ENCODE assay signal across 8 mouse cellular contexts in genomic region chr9:54438246-54438645, GRCm38 (mm10).
DNase-seq lines count a peak whose midpoint lies in the region; ATAC-seq lines count a peak whose summit lies in the region.

No protein-coding gene starts in this region.

- no peak overlapping the region for H3K4me3 ChIP-seq in heart, embryonic 12.5 days
- H3K4me3 ChIP-seq in heart, embryonic 11.5 days (ENCODE audit: low read depth, low read length): no peak overlapping the region

- ATAC-seq in heart, embryonic 12.5 days (ENCODE audit: insufficient number of reproducible peaks, low FRiP score): peak; percentile 63; the same call in 1 of the 2 replicates
- no peak for ATAC-seq in heart, embryonic 11.5 days (replicated peaks; ENCODE audit: insufficient number of reproducible peaks, low FRiP score, low TSS enrichment)

- no peak overlapping the region for H3K9ac ChIP-seq in heart, embryonic 12.5 days
- no peak overlapping the region for H3K9ac ChIP-seq in heart, embryonic 11.5 days (ENCODE audit: low read depth, low read length)

- peak; percentile 51 for DNase-seq in 3T3-L1 (ENCODE audit: low read depth, low spot score)
- peak; percentile 73 for DNase-seq in ZHBTc4 (ENCODE audit: low read depth, low spot score)
- DNase-seq in embryo, embryonic 9.5 days (ENCODE audit: extremely low spot score): peak; percentile 53
- DNase-seq in kidney, adult 8-10 months: peak; percentile 7 to 21
- DNase-seq in lung, postnatal 36 days: peak; percentile 51
- no peak for DNase-seq in natural killer cell, adult 2 months (ENCODE audit: low spot score in 2 of 2)

- WGBS in heart, embryonic 12.5 days: 27% methylated on average over 2 of the region's 2 CpGs
- 23% methylated on average over 2 of the region's 2 CpGs for WGBS in heart, embryonic 11.5 days (ENCODE audit: insufficient replicate concordance)

- H3K4me1 ChIP-seq in heart, embryonic 12.5 days (replicated peaks): no peaks in the 10 kb centered on the region
- H3K4me1 ChIP-seq in heart, embryonic 11.5 days (ENCODE audit: control insufficient read depth, insufficient read depth, low read length): no peaks in the 10 kb centered on the region

- H3K27ac ChIP-seq in heart, embryonic 12.5 days (ENCODE audit: poor library complexity, severe bottlenecking): no peak overlapping the region
- no peak overlapping the region for H3K27ac ChIP-seq in heart, embryonic 11.5 days (ENCODE audit: low read depth, low read length)

- no peak overlapping the region for H3K4me2 ChIP-seq in heart, embryonic 12.5 days
- no peak overlapping the region for H3K4me2 ChIP-seq in heart, embryonic 11.5 days

- H3K36me3 ChIP-seq in heart, embryonic 12.5 days: no peaks in the 10 kb centered on the region
- no peaks in the 10 kb centered on the region for H3K36me3 ChIP-seq in heart, embryonic 11.5 days (ENCODE audit: control insufficient read depth, insufficient read depth, low read length)

- no peaks in the 10 kb centered on the region for H3K9me3 ChIP-seq in heart, embryonic 12.5 days (replicated peaks)
- no peaks in the 10 kb centered on the region for H3K9me3 ChIP-seq in heart, embryonic 11.5 days (replicated peaks; ENCODE audit: control insufficient read depth, low read length)

- H3K27me3 ChIP-seq in heart, embryonic 12.5 days (replicated peaks): no peaks in the 10 kb centered on the region
- no peaks in the 10 kb centered on the region for H3K27me3 ChIP-seq in heart, embryonic 11.5 days (ENCODE audit: control insufficient read depth, insufficient read depth, low read length)

Comparison
In these comparisons a context has a peak if more than half of its experiments do, and no peak if none do; other contexts are left out.
1. DNase-seq: peak in 3T3-L1 (single experiment), ZHBTc4 (single experiment), embryo, embryonic 9.5 days (single experiment), kidney, adult 8-10 months (2 of 2) and lung, postnatal 36 days (single experiment); none in natural killer cell, adult 2 months (0 of 2).